Mouse (Mus musculus) intestine, embryonic 14.5 days (tissue): Measurements from ENCODE around the gene Gnb1. TPM values are rescaled to one million over a fixed set of nuclear protein-coding genes. Genes with fewer than 3 reads are reported as not detected.
A peak's percentile ranks its signal among the peaks of the same experiment; 100 is the strongest.
"Not testable (repeated sequence)": the region's sequence is repeated elsewhere in the genome, so short reads cannot be mapped to it uniquely, and the experiment has no call there.

ENCODE experiments used
- ATAC-seq: fragments of 200-750 bp; cut with Nextera tagmentation; replicated peaks from 2 replicates; pipeline ENCODE4 v1.8.0; 2017; ENCODE audit warnings: low read depth, moderate number of reproducible peaks, moderate TSS enrichment, moderate library complexity; ENCODE audit not compliant: low FRiP score, low TSS enrichment
- DNase-seq: peaks from one replicate; pipeline ENCODE4 v3.0.0-alpha.2; 2018; ENCODE audit warnings: low spot score
- H3K27ac ChIP-seq: fragments of 300-500 bp; sonication (generic); 2 replicates; pipeline ENCODE4 v1.5.1; 2014; ENCODE audit warnings: low read depth, mild to moderate bottlenecking, control low read depth
- H3K27me3 ChIP-seq: fragments of 300-500 bp; sonication (generic); replicated peaks from 2 replicates; pipeline ENCODE4 v1.6.1; 2014; ENCODE audit warnings: low read length, control low read depth; ENCODE audit not compliant: control insufficient read depth, insufficient read depth
- H3K36me3 ChIP-seq: fragments of 300-500 bp; sonication (generic); 2 replicates; pipeline ENCODE4 v1.6.1; 2014; ENCODE audit warnings: low read length, control low read depth; ENCODE audit not compliant: control insufficient read depth, insufficient read depth
- H3K4me1 ChIP-seq: fragments of 300-500 bp; sonication (generic); replicated peaks from 2 replicates; pipeline ENCODE4 v1.6.1; 2014; ENCODE audit warnings: low read length, control low read depth, mixed read lengths; ENCODE audit not compliant: control insufficient read depth, insufficient read depth
- H3K4me2 ChIP-seq: fragments of 300-500 bp; sonication (generic); 2 replicates; pipeline ENCODE4 v1.6.1; 2014; ENCODE audit warnings: low read length
- H3K4me3 ChIP-seq: fragments of 300-500 bp; sonication (generic); 2 replicates; pipeline ENCODE4 v1.5.1; 2014; ENCODE audit warnings: low read depth, low read length, control low read depth, mixed read lengths
- H3K9ac ChIP-seq: fragments of 300-500 bp; sonication (generic); 2 replicates; pipeline ENCODE4 v1.6.1; 2014; ENCODE audit warnings: mild to moderate bottlenecking, low read length
- H3K9me3 ChIP-seq: fragments of 300-500 bp; sonication (generic); 2 replicates; pipeline ENCODE4 v1.6.1; 2016; ENCODE audit warnings: low read length, control low read depth; ENCODE audit not compliant: control insufficient read depth
- WGBS: fragments of 180-500 bp; shearing (Covaris S2); extraction: QIAGEN DNeasy Blood & Tissue Kit; methylation state at CpG from one replicate; pipeline ENCODE4 v1.1.7; 2014; 5-methylcytosine and 5-hydroxymethylcytosine counted together
- polyA plus RNA-seq: library from polyadenylated mRNA; unstranded; fragments of >200 nt; fragmentation: Nextera tagmentation; extraction: Ambion mirVana; gene quantifications from 2 replicates; pipeline ENCODE4 v1.2.1, GENCODE M21; 2014

Gene Gnb1
- polyA plus RNA-seq, 1 experiment from 2014 or later: 503 TPM

GRCm38 (mm10) chr4:155473796-155474195, 17.4 kb upstream of the Gnb1 start:
- not testable (repeated sequence) for H3K4me3 ChIP-seq, H3K4me1 ChIP-seq, H3K4me2 ChIP-seq, H3K36me3 ChIP-seq, ATAC-seq, DNase-seq, H3K9me3 ChIP-seq, H3K27me3 ChIP-seq, H3K27ac ChIP-seq, H3K9ac ChIP-seq
- WGBS: 49% methylated on average over 2 of the region's 2 CpGs

GRCm38 (mm10) chr4:155481381-155482124, 9.6 kb upstream of the Gnb1 start:
- H3K9me3 ChIP-seq: no peaks in the 10 kb centered on the region
- H3K4me1 ChIP-seq: peaks cover 9% of the 10 kb centered on the region
- DNase-seq: peak; percentile 97
- H3K4me3 ChIP-seq: no peak overlapping the region
- H3K27ac ChIP-seq: no peak overlapping the region
- 22% methylated on average over 28 of the region's 28 CpGs for WGBS
- no peak overlapping the region for H3K9ac ChIP-seq
- H3K27me3 ChIP-seq: no peaks in the 10 kb centered on the region
- H3K36me3 ChIP-seq: no peaks in the 10 kb centered on the region
- H3K4me2 ChIP-seq: peak overlapping the region; percentile 42
- ATAC-seq: peak; percentile 73

GRCm38 (mm10) chr4:155482125-155482480, 9.1 kb upstream of the Gnb1 start:
- Histone ChIP-seq H3K4me3 (no peak overlapping the region), H3K4me1 (peaks cover 14% of the 10 kb centered on the region), H3K9ac (no peak overlapping the region), H3K27me3 (no peaks in the 10 kb centered on the region), H3K4me2 (peak overlapping the region; percentile 42; the same call in 1 of the 2 replicates), H3K36me3 (no peaks in the 10 kb centered on the region), H3K27ac (no peak overlapping the region), H3K9me3 (no peaks in the 10 kb centered on the region)
- no peak for DNase-seq
- no peak for ATAC-seq
- 87% methylated on average over 6 of the region's 6 CpGs for WGBS

- no peak overlapping the region for H3K27ac ChIP-seq
- H3K4me1 ChIP-seq: peaks cover 23% of the 10 kb centered on the region
- no peak overlapping the region for H3K9ac ChIP-seq
- DNase-seq (no peak), ATAC-seq (no peak)
- H3K27me3 ChIP-seq: no peaks in the 10 kb centered on the region
- WGBS: 81% methylated on average over 8 of the region's 8 CpGs
- H3K4me2 ChIP-seq: no peak overlapping the region
- no peak overlapping the region for H3K4me3 ChIP-seq
- H3K9me3 ChIP-seq: no peaks in the 10 kb centered on the region
- H3K36me3 ChIP-seq: no peaks in the 10 kb centered on the region
Measured at GRCm38 (mm10) chr4:155482733-155483540, 8.2 kb upstream of the Gnb1 start.

- Histone ChIP-seq H3K36me3 (no peaks in the 10 kb centered on the region), H3K27ac (no peak overlapping the region), H3K4me2 (no peak overlapping the region), H3K27me3 (no peaks in the 10 kb centered on the region), H3K4me3 (no peak overlapping the region), H3K4me1 (peaks cover 41% of the 10 kb centered on the region), H3K9me3 (no peaks in the 10 kb centered on the region), H3K9ac (no peak overlapping the region)
- ATAC-seq: no peak
- DNase-seq: no peak
- WGBS: 77% methylated on average over 3 of the region's 3 CpGs
Measured at GRCm38 (mm10) chr4:155485521-155485920, 5.6 kb upstream of the Gnb1 start.

GRCm38 (mm10) chr4:155487746-155488145, 3.4 kb upstream of the Gnb1 start:
- no peaks in the 10 kb centered on the region for H3K36me3 ChIP-seq
- 33% methylated on average over 3 of the region's 3 CpGs for WGBS
- no peaks in the 10 kb centered on the region for H3K27me3 ChIP-seq
- no peak overlapping the region for H3K4me3 ChIP-seq
- H3K27ac ChIP-seq: peak overlapping the region; percentile 86
- H3K4me2 ChIP-seq: peak overlapping the region; percentile 7
- no peak for DNase-seq
- no peak overlapping the region for H3K9ac ChIP-seq
- ATAC-seq: no peak
- H3K9me3 ChIP-seq: no peaks in the 10 kb centered on the region
- H3K4me1 ChIP-seq: peaks cover 39% of the 10 kb centered on the region

- peak overlapping the region; percentile 86 for H3K27ac ChIP-seq
- H3K9ac ChIP-seq: no peak overlapping the region
- no peaks in the 10 kb centered on the region for H3K9me3 ChIP-seq
- 42% methylated on average over 8 of the region's 8 CpGs for whole genome bisulfite sequencing
- DNase-seq (peak; percentile 73), ATAC-seq (peak; percentile 68)
- H3K4me2 ChIP-seq: peak overlapping the region; percentile 7
- no peak overlapping the region for H3K4me3 ChIP-seq
- H3K36me3 ChIP-seq: no peaks in the 10 kb centered on the region
- no peaks in the 10 kb centered on the region for H3K27me3 ChIP-seq
- H3K4me1 ChIP-seq: peaks cover 43% of the 10 kb centered on the region
Measured at GRCm38 (mm10) chr4:155488232-155489025, 2.7 kb upstream of the Gnb1 start.

- DNase-seq (no peak), ATAC-seq (no peak)
- Histone ChIP-seq H3K4me3 (no peak overlapping the region), H3K9me3 (no peaks in the 10 kb centered on the region), H3K27ac (peak overlapping the region; percentile 86), H3K4me1 (peaks cover 52% of the 10 kb centered on the region), H3K9ac (no peak overlapping the region), H3K27me3 (no peaks in the 10 kb centered on the region), H3K36me3 (no peaks in the 10 kb centered on the region), H3K4me2 (no peak overlapping the region)
- WGBS: 68% methylated on average over 9 of the region's 9 CpGs
Measured at GRCm38 (mm10) chr4:155489101-155489970, 1.8 kb upstream of the Gnb1 start.
